Mouse (Mus musculus): Measurements from ENCODE around the gene Itm2b. TPM values are rescaled to one million over a fixed set of nuclear protein-coding genes. Genes with fewer than 3 reads are reported as not detected.

Itm2b gene
- polyA plus RNA-seq, 1 experiment from 2014 or later: 630 TPM

GRCm38 (mm10) chr14:73416511-73416910, 31.4 kb upstream of the Itm2b start:
- Histone ChIP-seq H3K4me3 (replicated peaks; ENCODE audit: low read length) (no peak overlapping the region), H3K9me3 (ENCODE audit: control insufficient read depth, low read length) (no peaks in the 10 kb centered on the region), H3K36me3 (ENCODE audit: control insufficient read depth, insufficient read depth) (no peaks in the 10 kb centered on the region), H3K4me2 (ENCODE audit: low read length) (no peak overlapping the region), H3K9ac (replicated peaks; ENCODE audit: low read depth, low read length) (no peak overlapping the region), H3K4me1 (replicated peaks; ENCODE audit: control insufficient read depth, insufficient read depth, low read length) (peaks cover 4% of the 10 kb centered on the region), H3K27ac (ENCODE audit: low read length) (no peak overlapping the region), H3K27me3 (replicated peaks; ENCODE audit: control insufficient read depth, insufficient read depth, low read length) (no peaks in the 10 kb centered on the region)
- ATAC-seq: no peak
- WGBS: 83% methylated on average over 5 of the region's 5 CpGs

GRCm38 (mm10) chr14:73415376-73416035, 30.4 kb upstream of the Itm2b start:
- no peak for ATAC-seq

GRCm38 (mm10) chr14:73411729-73412128, 26.6 kb upstream of the Itm2b start:
- no peak overlapping the region for H3K4me2 ChIP-seq (ENCODE audit: low read length)
- H3K9me3 ChIP-seq (ENCODE audit: control insufficient read depth, low read length): no peaks in the 10 kb centered on the region
- no peak overlapping the region for H3K4me3 ChIP-seq (replicated peaks; ENCODE audit: low read length)
- H3K27me3 ChIP-seq (replicated peaks; ENCODE audit: control insufficient read depth, insufficient read depth, low read length): no peaks in the 10 kb centered on the region
- WGBS: 84% methylated on average over 1 of the region's 1 CpGs
- no peaks in the 10 kb centered on the region; the same call in 1 of the 2 replicates for H3K4me1 ChIP-seq (replicated peaks; ENCODE audit: control insufficient read depth, insufficient read depth, low read length)
- H3K9ac ChIP-seq (replicated peaks; ENCODE audit: low read depth, low read length): no peak overlapping the region
- H3K36me3 ChIP-seq (ENCODE audit: control insufficient read depth, insufficient read depth): no peaks in the 10 kb centered on the region
- ATAC-seq: no peak
- H3K27ac ChIP-seq (ENCODE audit: low read length): no peak overlapping the region

More at GRCm38 (mm10) chr14:73415376-73416035, 30.4 kb upstream of the Itm2b start:
- Histone ChIP-seq H3K27ac (ENCODE audit: low read length) (no peak overlapping the region), H3K4me1 (replicated peaks; ENCODE audit: control insufficient read depth, insufficient read depth, low read length) (no peaks in the 10 kb centered on the region; the same call in none of the 2 replicates), H3K9me3 (ENCODE audit: control insufficient read depth, low read length) (no peaks in the 10 kb centered on the region), H3K27me3 (replicated peaks; ENCODE audit: control insufficient read depth, insufficient read depth, low read length) (no peaks in the 10 kb centered on the region), H3K4me2 (ENCODE audit: low read length) (no peak overlapping the region), H3K9ac (replicated peaks; ENCODE audit: low read depth, low read length) (no peak overlapping the region), H3K4me3 (replicated peaks; ENCODE audit: low read length) (no peak overlapping the region), H3K36me3 (ENCODE audit: control insufficient read depth, insufficient read depth) (no peaks in the 10 kb centered on the region)
- WGBS: 34% methylated on average over 13 of the region's 13 CpGs

DNA sequence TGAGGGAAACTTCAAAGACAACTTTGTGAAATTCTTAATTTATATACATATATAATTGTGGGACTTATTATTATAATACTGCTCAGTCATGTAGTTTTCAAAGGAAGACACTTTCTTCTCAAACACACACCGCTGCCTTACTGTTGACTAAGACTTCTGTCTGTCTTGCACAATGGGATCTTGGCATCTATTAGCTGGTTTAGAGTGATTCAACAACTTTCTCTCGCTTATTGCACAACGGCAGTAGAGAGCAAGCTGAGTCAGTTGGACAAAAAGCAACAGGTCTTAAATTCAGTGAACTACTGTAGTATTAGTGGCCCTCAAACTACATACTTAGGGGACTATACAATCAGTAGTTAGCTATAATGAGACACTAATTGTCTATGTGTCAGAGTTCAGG, 25.0 kb upstream of the Itm2b start:
- no peaks in the 10 kb centered on the region for H3K9me3 ChIP-seq (ENCODE audit: control insufficient read depth, low read length)
- no peaks in the 10 kb centered on the region for H3K27me3 ChIP-seq (replicated peaks; ENCODE audit: control insufficient read depth, insufficient read depth, low read length)
- WGBS: 84% methylated on average over 3 of the region's 3 CpGs
- H3K36me3 ChIP-seq (ENCODE audit: control insufficient read depth, insufficient read depth): no peaks in the 10 kb centered on the region
- H3K4me3 ChIP-seq (replicated peaks; ENCODE audit: low read length): no peak overlapping the region
- H3K4me2 ChIP-seq (ENCODE audit: low read length): no peak overlapping the region
- no peak overlapping the region for H3K27ac ChIP-seq (ENCODE audit: low read length)
- H3K4me1 ChIP-seq (replicated peaks; ENCODE audit: control insufficient read depth, insufficient read depth, low read length): no peaks in the 10 kb centered on the region
- ATAC-seq: no peak
- H3K9ac ChIP-seq (replicated peaks; ENCODE audit: low read depth, low read length): no peak overlapping the region

- ATAC-seq: no peak
- 89% methylated on average over 4 of the region's 4 CpGs for WGBS
- no peak overlapping the region for H3K4me2 ChIP-seq (ENCODE audit: low read length)
Measured at GRCm38 (mm10) chr14:73408223-73408845, 23.2 kb upstream of the Itm2b start.

DNA sequence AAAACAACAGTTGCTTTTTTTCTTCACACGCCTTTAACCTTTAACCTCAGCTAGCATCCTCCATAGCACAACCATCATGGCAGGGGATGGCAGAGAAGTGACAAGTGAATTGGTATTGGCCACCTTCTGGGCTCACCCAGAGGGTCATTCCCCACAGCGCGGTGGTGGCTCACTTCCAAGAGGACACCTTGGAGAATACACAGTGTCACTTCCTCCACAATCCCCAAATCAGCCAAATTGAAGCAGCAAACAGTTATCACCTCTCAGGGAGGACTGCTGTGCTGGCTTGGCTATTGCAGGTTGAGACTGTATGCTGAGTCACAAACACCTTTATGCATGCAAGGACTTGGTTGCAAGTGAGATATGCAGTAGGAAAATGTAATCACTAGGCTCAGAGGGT, 18.9 kb upstream of the Itm2b start:
- no peak for ATAC-seq

More at GRCm38 (mm10) chr14:73408223-73408845, 23.2 kb upstream of the Itm2b start:
- Histone ChIP-seq H3K36me3 (ENCODE audit: control insufficient read depth, insufficient read depth) (no peaks in the 10 kb centered on the region), H3K4me3 (replicated peaks; ENCODE audit: low read length) (no peak overlapping the region), H3K4me1 (replicated peaks; ENCODE audit: control insufficient read depth, insufficient read depth, low read length) (peaks cover 2% of the 10 kb centered on the region; the same call in 1 of the 2 replicates), H3K27me3 (replicated peaks; ENCODE audit: control insufficient read depth, insufficient read depth, low read length) (no peaks in the 10 kb centered on the region), H3K27ac (ENCODE audit: low read length) (no peak overlapping the region), H3K9ac (replicated peaks; ENCODE audit: low read depth, low read length) (no peak overlapping the region), H3K9me3 (ENCODE audit: control insufficient read depth, low read length) (no peaks in the 10 kb centered on the region)

DNA sequence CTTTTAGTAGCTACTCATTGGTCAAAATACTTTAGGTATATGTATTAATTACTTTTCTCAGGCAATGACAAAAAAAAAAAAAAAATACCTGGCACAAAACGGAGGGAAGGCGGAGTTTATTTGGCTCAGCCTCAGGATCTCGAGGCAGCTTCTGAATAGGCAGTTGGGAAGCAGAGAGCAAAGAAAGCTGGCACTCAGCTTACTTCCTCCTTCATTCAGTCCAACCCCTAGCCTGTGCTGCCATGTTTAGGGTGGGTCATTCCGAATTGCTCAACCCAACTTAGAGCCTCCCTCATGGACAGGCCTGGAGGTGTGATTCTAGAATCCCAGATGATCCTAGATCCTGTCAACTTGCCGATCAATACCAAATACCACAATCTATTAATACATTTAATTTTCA, 18.3 kb upstream of the Itm2b start:
- Histone ChIP-seq H3K4me1 (replicated peaks; ENCODE audit: control insufficient read depth, insufficient read depth, low read length) (peaks cover 4% of the 10 kb centered on the region; the same call in 1 of the 2 replicates), H3K27ac (ENCODE audit: low read length) (no peak overlapping the region), H3K9me3 (ENCODE audit: control insufficient read depth, low read length) (no peaks in the 10 kb centered on the region), H3K9ac (replicated peaks; ENCODE audit: low read depth, low read length) (no peak overlapping the region), H3K4me3 (replicated peaks; ENCODE audit: low read length) (no peak overlapping the region), H3K36me3 (ENCODE audit: control insufficient read depth, insufficient read depth) (no peaks in the 10 kb centered on the region), H3K4me2 (ENCODE audit: low read length) (no peak overlapping the region), H3K27me3 (replicated peaks; ENCODE audit: control insufficient read depth, insufficient read depth, low read length) (no peaks in the 10 kb centered on the region)
- WGBS: 50% methylated on average over 5 of the region's 5 CpGs
- peak; percentile 63 for ATAC-seq

More for the DNA sequence above, 18.9 kb upstream of the Itm2b start:
- H3K4me2 ChIP-seq (ENCODE audit: low read length): no peak overlapping the region
- no peak overlapping the region for H3K9ac ChIP-seq (replicated peaks; ENCODE audit: low read depth, low read length)
- no peak overlapping the region for H3K4me3 ChIP-seq (replicated peaks; ENCODE audit: low read length)
- H3K27me3 ChIP-seq (replicated peaks; ENCODE audit: control insufficient read depth, insufficient read depth, low read length): no peaks in the 10 kb centered on the region
- peaks cover 4% of the 10 kb centered on the region; the same call in 1 of the 2 replicates for H3K4me1 ChIP-seq (replicated peaks; ENCODE audit: control insufficient read depth, insufficient read depth, low read length)
- 71% methylated on average over 3 of the region's 3 CpGs for WGBS
- H3K36me3 ChIP-seq (ENCODE audit: control insufficient read depth, insufficient read depth): no peaks in the 10 kb centered on the region
- H3K9me3 ChIP-seq (ENCODE audit: control insufficient read depth, low read length): no peaks in the 10 kb centered on the region
- no peak overlapping the region for H3K27ac ChIP-seq (ENCODE audit: low read length)

GRCm38 (mm10) chr14:73402296-73403035, 17.4 kb upstream of the Itm2b start:
- Histone ChIP-seq H3K4me2 (ENCODE audit: low read length) (no peak overlapping the region), H3K27me3 (replicated peaks; ENCODE audit: control insufficient read depth, insufficient read depth, low read length) (no peaks in the 10 kb centered on the region), H3K9me3 (ENCODE audit: control insufficient read depth, low read length) (no peaks in the 10 kb centered on the region), H3K4me3 (replicated peaks; ENCODE audit: low read length) (no peak overlapping the region), H3K9ac (replicated peaks; ENCODE audit: low read depth, low read length) (no peak overlapping the region), H3K4me1 (replicated peaks; ENCODE audit: control insufficient read depth, insufficient read depth, low read length) (peaks cover 4% of the 10 kb centered on the region; the same call in 1 of the 2 replicates), H3K27ac (ENCODE audit: low read length) (no peak overlapping the region), H3K36me3 (ENCODE audit: control insufficient read depth, insufficient read depth) (no peaks in the 10 kb centered on the region)
- WGBS: 75% methylated on average over 11 of the region's 11 CpGs
- no peak for ATAC-seq

DNA sequence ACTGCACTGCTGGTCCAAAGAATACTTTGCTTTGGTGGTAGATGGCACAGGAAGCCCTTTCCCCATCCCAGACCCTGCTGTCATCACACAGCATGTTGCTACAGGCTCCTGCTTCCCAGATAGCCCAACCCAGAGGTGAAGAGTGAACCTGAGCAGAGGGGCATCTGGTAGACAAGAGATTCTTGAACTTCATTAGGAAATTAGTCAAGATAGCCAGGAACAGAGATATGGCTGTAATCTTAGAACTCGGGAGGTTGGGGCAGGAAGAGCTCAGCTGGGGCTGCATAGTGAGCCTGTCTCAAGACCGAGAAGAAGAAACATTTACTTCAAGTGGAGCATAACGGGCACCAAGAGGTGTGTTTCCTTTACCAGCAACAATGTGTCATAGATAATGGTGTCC, 16.3 kb upstream of the Itm2b start:
- Histone ChIP-seq H3K36me3 (ENCODE audit: control insufficient read depth, insufficient read depth) (no peaks in the 10 kb centered on the region), H3K27me3 (replicated peaks; ENCODE audit: control insufficient read depth, insufficient read depth, low read length) (no peaks in the 10 kb centered on the region), H3K4me2 (ENCODE audit: low read length) (no peak overlapping the region), H3K4me1 (replicated peaks; ENCODE audit: control insufficient read depth, insufficient read depth, low read length) (peaks cover 4% of the 10 kb centered on the region; the same call in 1 of the 2 replicates), H3K4me3 (replicated peaks; ENCODE audit: low read length) (no peak overlapping the region), H3K9me3 (ENCODE audit: control insufficient read depth, low read length) (no peaks in the 10 kb centered on the region), H3K9ac (replicated peaks; ENCODE audit: low read depth, low read length) (no peak overlapping the region), H3K27ac (ENCODE audit: low read length) (no peak overlapping the region)
- ATAC-seq: no peak
- WGBS: 86% methylated on average over 3 of the region's 3 CpGs

Data from forebrain, embryonic 16.5 days (tissue).